Mouse (Mus musculus): ENCODE measurements around the gene Gpr176.

DNA sequence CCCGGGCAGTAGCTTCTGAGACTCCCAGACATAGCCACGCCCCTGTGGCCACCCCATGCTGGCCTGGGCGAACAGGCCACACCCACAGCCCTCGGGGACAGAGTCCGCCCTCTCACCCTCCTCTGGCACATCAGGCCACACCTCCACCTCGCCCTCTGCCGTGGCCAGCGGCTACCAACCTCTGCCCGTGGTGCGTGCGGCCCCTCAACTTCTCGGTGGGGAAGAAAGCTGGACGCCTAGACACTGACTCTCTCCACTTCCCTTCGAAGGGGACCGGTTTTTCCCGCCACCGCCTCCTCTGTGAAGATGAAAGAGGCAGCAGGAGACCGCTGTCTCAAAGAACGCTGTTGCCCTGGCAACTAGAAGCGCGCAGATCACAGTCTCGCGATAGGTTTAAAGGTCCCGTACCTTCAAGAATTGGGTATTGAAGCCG, 116.6 kb downstream of the Gpr176 start, which contains the start of gene Fsip1:
- TF ChIP-seq GATA1 (IDR thresholded peaks at IDR 0.05; ENCODE audit: borderline replicate concordance, low read length) (no peak), CTCF (IDR thresholded peaks at IDR 0.05; ENCODE audit: low read depth, low read length) (no peak), POLR2AphosphoS5 (IDR thresholded peaks at IDR 0.05; ENCODE audit: insufficient replicate concordance, low read depth, low read length) (no peak)
